Mouse (Mus musculus) heart, embryonic 11.5 days (tissue): ENCODE data around the gene Glis3. TPM values are rescaled to one million over a fixed set of nuclear protein-coding genes. Genes with fewer than 3 reads are reported as not detected.

Source experiments
- ATAC-seq: fragments of 200-750 bp; cut with Nextera tagmentation; replicated peaks from 2 replicates; pipeline ENCODE4 v1.8.0; 2017; ENCODE audit warnings: moderate library complexity; ENCODE audit not compliant: insufficient number of reproducible peaks, low FRiP score, low TSS enrichment
- H3K27ac ChIP-seq: fragments of 300-500 bp; sonication (generic); 2 replicates; pipeline ENCODE4 v1.5.1; 2014; ENCODE audit warnings: mild to moderate bottlenecking, low read depth, low read length
- H3K27me3 ChIP-seq: fragments of 300-500 bp; sonication (generic); 2 replicates; pipeline ENCODE4 v1.6.1; 2014; ENCODE audit warnings: mild to moderate bottlenecking, low read length, mixed read lengths; ENCODE audit not compliant: control insufficient read depth, insufficient read depth
- H3K36me3 ChIP-seq: fragments of 300-500 bp; sonication (generic); 2 replicates; pipeline ENCODE4 v1.6.1; 2014; ENCODE audit warnings: mild to moderate bottlenecking, low read length, moderate library complexity, mixed read lengths; ENCODE audit not compliant: control insufficient read depth, insufficient read depth
- H3K4me1 ChIP-seq: fragments of 300-500 bp; sonication (generic); 2 replicates; pipeline ENCODE4 v1.6.1; 2014; ENCODE audit warnings: low read length; ENCODE audit not compliant: control insufficient read depth, insufficient read depth
- H3K4me2 ChIP-seq: fragments of 300-500 bp; sonication (generic); 2 replicates; pipeline ENCODE4 v1.6.1; 2014; ENCODE audit warnings: mild to moderate bottlenecking, moderate library complexity
- H3K4me3 ChIP-seq: fragments of 300-500 bp; sonication (generic); 2 replicates; pipeline ENCODE4 v1.5.1; 2014; ENCODE audit warnings: low read depth, low read length
- H3K9ac ChIP-seq: fragments of 300-500 bp; sonication (generic); 2 replicates; pipeline ENCODE4 v1.6.1; 2014; ENCODE audit warnings: mild to moderate bottlenecking, low read depth, low read length, moderate library complexity
- H3K9me3 ChIP-seq: fragments of 300-500 bp; sonication (generic); replicated peaks from 2 replicates; pipeline ENCODE4 v1.6.1; 2016; ENCODE audit warnings: low read length; ENCODE audit not compliant: control insufficient read depth
- WGBS: fragments of 180-500 bp; shearing (Covaris S2); extraction: QIAGEN DNeasy Blood & Tissue Kit; methylation state at CpG from one replicate; pipeline ENCODE4 v1.1.7; 2014; ENCODE audit not compliant: insufficient replicate concordance; 5-methylcytosine and 5-hydroxymethylcytosine counted together
- polyA plus RNA-seq: library from polyadenylated mRNA; unstranded; fragments of >200 nt; fragmentation: Nextera tagmentation; extraction: Ambion mirVana; gene quantifications from 2 replicates; pipeline ENCODE4 v1.2.1, GENCODE M21; 2014

Gene Glis3
- polyA plus RNA-seq, 1 experiment from 2014 or later: 1.3 TPM

- Histone ChIP-seq H3K27ac (no peak overlapping the region), H3K9me3 (no peaks in the 10 kb centered on the region), H3K4me1 (peaks cover 4% of the 10 kb centered on the region; the same call in 1 of the 2 replicates), H3K27me3 (no peaks in the 10 kb centered on the region), H3K4me3 (no peak overlapping the region), H3K9ac (no peak overlapping the region), H3K36me3 (no peaks in the 10 kb centered on the region), H3K4me2 (no peak overlapping the region)
- 84% methylated on average over 1 of the region's 1 CpGs for WGBS
- no peak for ATAC-seq
These were observed 284.4 kb downstream of the Glis3 start for GRCm38 (mm10) chr19:28395584-28395861.

- no peak for ATAC-seq
- Histone ChIP-seq H3K4me3 (no peak overlapping the region), H3K9me3 (no peaks in the 10 kb centered on the region), H3K9ac (no peak overlapping the region), H3K27me3 (no peaks in the 10 kb centered on the region), H3K36me3 (no peaks in the 10 kb centered on the region), H3K4me1 (peaks cover 4% of the 10 kb centered on the region; the same call in 1 of the 2 replicates), H3K27ac (no peak overlapping the region), H3K4me2 (no peak overlapping the region)
- 58% methylated on average over 12 of the region's 12 CpGs for WGBS
These were observed 284.9 kb downstream of the Glis3 start for GRCm38 (mm10) chr19:28394826-28395583.

GRCm38 (mm10) chr19:28393766-28394165 lies 286.1 kb downstream of the Glis3 start:
- Histone ChIP-seq H3K27ac (no peak overlapping the region), H3K4me3 (no peak overlapping the region), H3K4me1 (peaks cover 4% of the 10 kb centered on the region; the same call in 1 of the 2 replicates), H3K36me3 (no peaks in the 10 kb centered on the region), H3K27me3 (no peaks in the 10 kb centered on the region), H3K9me3 (no peaks in the 10 kb centered on the region), H3K9ac (no peak overlapping the region), H3K4me2 (no peak overlapping the region)
- ATAC-seq: no peak
- 76% methylated on average over 7 of the region's 7 CpGs for WGBS

GRCm38 (mm10) chr19:28392838-28393237 lies 287.0 kb downstream of the Glis3 start:
- H3K27me3 ChIP-seq: no peaks in the 10 kb centered on the region
- peaks cover 4% of the 10 kb centered on the region; the same call in 1 of the 2 replicates for H3K4me1 ChIP-seq
- no peak overlapping the region for H3K9ac ChIP-seq
- 75% methylated on average over 3 of the region's 3 CpGs for WGBS
- H3K9me3 ChIP-seq: no peaks in the 10 kb centered on the region
- no peak overlapping the region for H3K4me2 ChIP-seq
- no peak overlapping the region for H3K4me3 ChIP-seq
- H3K27ac ChIP-seq: no peak overlapping the region
- no peaks in the 10 kb centered on the region for H3K36me3 ChIP-seq
- no peak for ATAC-seq

GRCm38 (mm10) chr19:28390920-28391319 lies 289.0 kb downstream of the Glis3 start:
- Histone ChIP-seq H3K4me1 (peaks cover 4% of the 10 kb centered on the region; the same call in 1 of the 2 replicates), H3K4me3 (no peak overlapping the region), H3K27me3 (no peaks in the 10 kb centered on the region), H3K9ac (no peak overlapping the region), H3K27ac (no peak overlapping the region), H3K9me3 (no peaks in the 10 kb centered on the region), H3K4me2 (no peak overlapping the region), H3K36me3 (no peaks in the 10 kb centered on the region)
- 62% methylated on average over 4 of the region's 4 CpGs for WGBS
- no peak for ATAC-seq

- Histone ChIP-seq H3K4me3 (no peak overlapping the region), H3K27ac (no peak overlapping the region), H3K9ac (no peak overlapping the region), H3K9me3 (no peaks in the 10 kb centered on the region), H3K36me3 (no peaks in the 10 kb centered on the region), H3K27me3 (no peaks in the 10 kb centered on the region), H3K4me1 (no peaks in the 10 kb centered on the region), H3K4me2 (no peak overlapping the region)
- no peak for ATAC-seq
- 69% methylated on average over 5 of the region's 5 CpGs for WGBS
These were observed 290.7 kb downstream of the Glis3 start for GRCm38 (mm10) chr19:28389146-28389545.

GRCm38 (mm10) chr19:28383425-28383824 lies 296.5 kb downstream of the Glis3 start:
- Histone ChIP-seq H3K9ac (no peak overlapping the region), H3K9me3 (no peaks in the 10 kb centered on the region), H3K36me3 (no peaks in the 10 kb centered on the region), H3K27ac (no peak overlapping the region), H3K4me1 (no peaks in the 10 kb centered on the region), H3K4me2 (no peak overlapping the region), H3K27me3 (no peaks in the 10 kb centered on the region; the same call in 1 of the 2 replicates), H3K4me3 (no peak overlapping the region)
- no peak for ATAC-seq
- WGBS: 74% methylated on average over 5 of the region's 5 CpGs

GRCm38 (mm10) chr19:28382168-28382911 lies 297.5 kb downstream of the Glis3 start:
- Histone ChIP-seq H3K9me3 (no peaks in the 10 kb centered on the region), H3K27ac (no peak overlapping the region), H3K4me1 (no peaks in the 10 kb centered on the region), H3K27me3 (no peaks in the 10 kb centered on the region; the same call in 1 of the 2 replicates), H3K4me2 (no peak overlapping the region), H3K36me3 (no peaks in the 10 kb centered on the region), H3K4me3 (no peak overlapping the region), H3K9ac (no peak overlapping the region)
- no peak for ATAC-seq
- 62% methylated on average over 10 of the region's 10 CpGs for WGBS
